Mouse (Mus musculus): ENCODE results near the gene Ifit3b. TPM values are rescaled to one million over a fixed set of nuclear protein-coding genes. Genes with fewer than 3 reads are reported as not detected.

Gene Ifit3b
- polyA plus RNA-seq, 1 experiment from 2014 or later: 0.34 TPM

GRCm38 (mm10) chr19:34656511-34657298 is 48.9 kb downstream of the Ifit3b start:
- H3K36me3 ChIP-seq: no peaks in the 10 kb centered on the region
- H3K9ac ChIP-seq: no peak overlapping the region
- no peaks in the 10 kb centered on the region for H3K4me1 ChIP-seq (replicated peaks)
- 35% methylated on average over 2 of the region's 2 CpGs for WGBS
- no peak overlapping the region for H3K27ac ChIP-seq (replicated peaks)
- ATAC-seq (ENCODE audit: low FRiP score, low read depth): no peak
- no peak overlapping the region for H3K4me2 ChIP-seq
- H3K9me3 ChIP-seq: no peaks in the 10 kb centered on the region
- H3K27me3 ChIP-seq: no peaks in the 10 kb centered on the region
- no peak overlapping the region for H3K4me3 ChIP-seq

- peak overlapping the region; percentile 39 for H3K4me3 ChIP-seq
- H3K27ac ChIP-seq (replicated peaks): no peak overlapping the region
- H3K4me2 ChIP-seq: peak overlapping the region; percentile 53
- peak; percentile 98 for ATAC-seq (ENCODE audit: low FRiP score, low read depth)
- no peaks in the 10 kb centered on the region for H3K36me3 ChIP-seq
- peak overlapping the region; percentile 25; the same call in 1 of the 2 replicates for H3K9ac ChIP-seq
- 20% methylated on average over 13 of the region's 13 CpGs for WGBS
- H3K4me1 ChIP-seq (replicated peaks): no peaks in the 10 kb centered on the region
- no peaks in the 10 kb centered on the region for H3K27me3 ChIP-seq
- H3K9me3 ChIP-seq: no peaks in the 10 kb centered on the region
Measured at GRCm38 (mm10) chr19:34662067-34662507, 54.3 kb downstream of the Ifit3b start.

- Histone ChIP-seq H3K27me3 (no peaks in the 10 kb centered on the region), H3K4me2 (peak overlapping the region; percentile 53; the same call in 1 of the 2 replicates), H3K4me3 (0 out of 2 replicates have a peak overlapping the region, but pooled peaks have one; percentile 39), H3K4me1 (replicated peaks) (no peaks in the 10 kb centered on the region), H3K9me3 (no peaks in the 10 kb centered on the region), H3K9ac (no peak overlapping the region), H3K27ac (replicated peaks) (no peak overlapping the region), H3K36me3 (no peaks in the 10 kb centered on the region)
- 0 out of 2 replicates have a peak, but pooled peaks have one; percentile 40 for ATAC-seq (ENCODE audit: low FRiP score, low read depth)
- WGBS: 56% methylated on average over 5 of the region's 5 CpGs
Measured at GRCm38 (mm10) chr19:34662740-34663139, 55.0 kb downstream of the Ifit3b start.

Other genes with a start within 250 kb of the Ifit3b start
- gene Ch25h, start 132.8 kb upstream of the Ifit3b start, polyA plus RNA-seq (2015; fragmentation: Nextera tagmentation; extraction: Ambion mirVana): 0.51 and 0.56 TPM in 2 replicates
- gene Lipa, start 80.5 kb upstream of the Ifit3b start, polyA plus RNA-seq (2015; fragmentation: Nextera tagmentation; extraction: Ambion mirVana): 22.1 and 22.9 TPM in 2 replicates
- 5.8 and 6.7 TPM in 2 replicates for gene Ifit2, start 57.3 kb upstream of the Ifit3b start, polyA plus RNA-seq (2015; fragmentation: Nextera tagmentation; extraction: Ambion mirVana)
- 1.1 and 3.2 TPM in 2 replicates for gene Ifit3, start 24.4 kb upstream of the Ifit3b start, polyA plus RNA-seq (2015; fragmentation: Nextera tagmentation; extraction: Ambion mirVana)
- gene Ifit1bl1, start 6.0 kb upstream of the Ifit3b start, polyA plus RNA-seq (2015; fragmentation: Nextera tagmentation; extraction: Ambion mirVana): 1.1 and 1.4 TPM in 2 replicates
- 0.34 and 0.38 TPM in 2 replicates for gene Ifit1bl2, start 32.8 kb downstream of the Ifit3b start, polyA plus RNA-seq (2015; fragmentation: Nextera tagmentation; extraction: Ambion mirVana)
- gene Ifit1, start 32.9 kb downstream of the Ifit3b start, polyA plus RNA-seq (2015; fragmentation: Nextera tagmentation; extraction: Ambion mirVana): 0.31 and 0.93 TPM in 2 replicates
- gene Slc16a12, start 139.3 kb downstream of the Ifit3b start, polyA plus RNA-seq (2015; fragmentation: Nextera tagmentation; extraction: Ambion mirVana): 2.7 and 2.8 TPM in 2 replicates

Measured in hindbrain, embryonic 15.5 days (tissue).